Mouse (Mus musculus) adrenal gland, adult (tissue): ENCODE measurements around the gene Pdzk1ip1.
A peak's percentile ranks its signal among the peaks of the same experiment; 100 is the strongest.

Source experiments
- DNase-seq, 2 experiments: peaks; one replicate each; pipeline ENCODE4 v3.0.0; 2022 to 2023; ENCODE audit warnings: low spot score in 1 of 2; ENCODE audit not compliant: inconsistent age in 2 of 2

Pdzk1ip1 gene

DNA sequence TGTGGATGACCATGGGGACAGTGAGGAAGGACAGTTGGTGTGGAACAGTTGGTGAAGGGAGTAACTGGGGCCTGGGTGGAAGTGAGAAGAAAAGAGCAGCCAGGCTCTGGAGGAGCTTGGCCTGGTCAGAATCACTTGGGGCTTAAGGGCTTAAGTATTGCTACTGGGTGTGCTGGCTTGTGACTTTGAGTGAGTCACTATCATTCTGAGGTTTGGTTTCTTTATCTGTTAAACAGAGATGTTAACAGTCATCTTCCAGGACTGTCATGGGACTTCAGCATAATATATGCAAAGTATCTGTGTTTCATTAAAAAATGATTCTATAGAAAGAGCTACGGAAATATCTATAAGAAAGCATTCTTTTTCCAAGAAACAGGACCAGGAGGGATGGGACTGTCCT, 13.7 kb upstream of the Pdzk1ip1 start:
- DNase-seq = no peak

DNA sequence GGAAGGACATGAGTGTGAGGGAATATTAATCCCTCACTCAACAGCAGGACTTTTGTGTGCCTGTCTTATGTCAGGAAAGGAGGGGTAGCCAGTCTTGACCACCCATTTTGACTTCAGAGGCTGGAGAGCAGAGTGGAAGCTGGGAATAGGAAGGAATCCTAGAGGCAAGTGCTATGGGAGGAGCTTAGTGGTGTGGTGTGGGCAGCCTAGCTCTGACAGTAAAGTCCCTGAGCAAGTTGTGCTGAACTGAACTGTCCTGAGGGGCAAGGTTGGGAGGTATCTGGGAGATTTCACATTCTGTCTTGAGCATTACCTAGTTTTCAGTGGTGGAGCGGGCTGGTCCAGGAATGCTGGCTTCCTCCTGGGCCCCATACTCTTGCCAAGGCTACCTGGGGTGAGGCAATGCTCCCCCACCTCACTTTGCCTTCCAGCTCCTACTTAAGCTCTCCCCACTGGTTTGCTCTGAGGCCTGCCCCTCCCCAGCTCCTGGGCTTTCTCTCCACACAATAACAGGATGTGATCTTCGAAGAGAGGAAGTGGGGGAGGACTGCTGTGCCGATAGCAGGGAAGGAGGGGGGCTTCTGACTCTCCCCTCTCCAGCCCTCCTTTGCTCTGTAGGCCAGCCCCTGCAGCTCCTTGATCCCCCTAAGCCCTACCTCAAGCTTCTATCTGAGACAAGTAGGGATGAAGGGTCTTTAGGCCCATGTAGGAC, 13.1 kb upstream of the Pdzk1ip1 start:
- DNase-seq = peak in 1 of 2 experiments; percentile 17

- no peak for DNase-seq
Measured at GRCm38 (mm10) chr4:115078892-115079820, 9.4 kb upstream of the Pdzk1ip1 start.

GRCm38 (mm10) chr4:115079821-115080349, 8.6 kb upstream of the Pdzk1ip1 start:
- no peak for DNase-seq

- no peak for DNase-seq
Measured at GRCm38 (mm10) chr4:115083031-115083430, 5.5 kb upstream of the Pdzk1ip1 start.

- peak; percentile 28 to 80 for DNase-seq
Measured at GRCm38 (mm10) chr4:115085522-115086095, 2.9 kb upstream of the Pdzk1ip1 start.

DNA sequence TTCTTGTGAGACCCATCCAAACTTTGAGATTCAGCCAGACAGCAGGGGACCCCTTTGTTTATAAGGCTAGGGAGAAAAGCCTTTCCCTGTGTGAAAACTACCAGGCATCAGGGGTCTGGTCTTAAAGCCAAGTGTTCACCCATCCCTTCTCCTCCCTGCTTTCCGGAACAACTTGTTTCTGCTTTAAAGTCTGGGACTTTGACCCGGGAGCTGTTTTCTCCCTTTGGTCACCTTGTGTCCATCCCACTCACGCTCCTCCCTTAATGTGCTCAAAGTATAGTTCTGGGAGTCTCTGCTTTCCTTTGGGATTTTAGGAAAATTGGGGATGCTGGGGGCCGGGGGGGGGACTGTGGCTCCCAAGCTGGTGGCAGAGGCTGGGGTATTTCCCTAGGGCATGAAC, 2.3 kb upstream of the Pdzk1ip1 start:
- no peak for DNase-seq

GRCm38 (mm10) chr4:115086763-115087415, 1.6 kb upstream of the Pdzk1ip1 start:
- no peak for DNase-seq

GRCm38 (mm10) chr4:115090592-115090991, 2.1 kb downstream of the Pdzk1ip1 start:
- DNase-seq = no peak

GRCm38 (mm10) chr4:115091806-115092205, 3.3 kb downstream of the Pdzk1ip1 start:
- DNase-seq = no peak

GRCm38 (mm10) chr4:115093331-115093864, 4.9 kb downstream of the Pdzk1ip1 start:
- no peak for DNase-seq

- no peak for DNase-seq
Measured at GRCm38 (mm10) chr4:115094056-115094455, 5.5 kb downstream of the Pdzk1ip1 start.

GRCm38 (mm10) chr4:115095671-115096434, 7.3 kb downstream of the Pdzk1ip1 start:
- DNase-seq = peak; percentile 33 to 71

- no peak for DNase-seq
Measured at GRCm38 (mm10) chr4:115096435-115097145, 8.1 kb downstream of the Pdzk1ip1 start.

DNA sequence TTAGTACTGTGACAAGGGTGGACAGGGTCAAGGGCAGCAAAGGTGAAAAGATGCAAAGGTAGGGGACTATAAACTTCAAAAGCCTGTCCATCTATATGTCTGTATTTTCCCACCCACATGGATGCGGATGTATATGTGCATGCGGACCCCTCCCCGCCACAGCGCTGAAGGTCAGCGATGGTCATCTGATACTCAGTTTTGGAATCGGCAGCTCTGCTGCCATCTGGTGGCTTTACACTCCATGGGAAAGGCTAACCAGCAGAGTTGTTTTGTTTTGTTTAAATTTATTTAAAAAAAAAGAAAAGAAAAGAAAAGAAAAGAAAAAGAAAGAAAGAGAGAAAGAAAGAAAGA, 8.6 kb downstream of the Pdzk1ip1 start:
- no peak for DNase-seq

DNA sequence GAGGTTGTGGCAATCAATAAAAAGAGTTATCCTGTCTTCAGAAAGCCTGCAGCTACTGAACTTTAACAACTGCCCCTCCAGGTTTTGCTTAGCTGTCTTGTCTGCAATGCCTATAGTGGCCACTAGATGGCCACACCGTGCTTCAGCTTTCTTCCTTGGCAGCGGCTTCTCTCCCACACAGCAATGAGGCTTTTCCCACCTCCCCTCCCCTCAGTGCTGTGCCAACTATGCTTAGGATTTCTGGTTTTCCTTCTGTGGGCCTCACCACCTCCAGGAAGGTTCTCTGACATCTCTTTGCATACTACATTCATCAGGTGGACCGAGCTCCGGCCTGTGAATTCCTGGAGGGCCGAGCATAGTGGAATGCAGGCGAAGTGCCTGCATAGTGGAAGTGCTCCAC, 13.2 kb downstream of the Pdzk1ip1 start:
- peak; percentile 21 to 72 for DNase-seq

DNA sequence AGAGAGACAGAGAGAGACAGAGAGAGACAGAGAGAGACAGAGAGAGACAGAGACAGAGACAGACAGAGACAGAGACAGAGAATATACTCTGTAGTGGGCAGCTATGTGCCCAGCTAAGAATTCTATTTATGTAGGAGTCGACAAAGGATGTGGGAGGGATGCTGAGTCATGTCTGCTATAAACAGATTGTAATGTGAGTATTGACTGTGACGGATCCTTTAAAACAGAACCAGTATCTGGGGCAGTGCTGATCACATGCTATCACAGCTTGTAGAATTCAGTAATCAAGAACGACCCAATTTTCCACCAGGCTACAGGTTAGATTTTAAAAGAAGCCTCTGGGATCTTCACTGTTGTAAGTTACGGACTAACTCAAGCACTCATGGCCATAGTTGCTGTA, 15.0 kb downstream of the Pdzk1ip1 start:
- DNase-seq = no peak

GRCm38 (mm10) chr4:115111167-115111566, 22.7 kb downstream of the Pdzk1ip1 start:
- no peak for DNase-seq

DNA sequence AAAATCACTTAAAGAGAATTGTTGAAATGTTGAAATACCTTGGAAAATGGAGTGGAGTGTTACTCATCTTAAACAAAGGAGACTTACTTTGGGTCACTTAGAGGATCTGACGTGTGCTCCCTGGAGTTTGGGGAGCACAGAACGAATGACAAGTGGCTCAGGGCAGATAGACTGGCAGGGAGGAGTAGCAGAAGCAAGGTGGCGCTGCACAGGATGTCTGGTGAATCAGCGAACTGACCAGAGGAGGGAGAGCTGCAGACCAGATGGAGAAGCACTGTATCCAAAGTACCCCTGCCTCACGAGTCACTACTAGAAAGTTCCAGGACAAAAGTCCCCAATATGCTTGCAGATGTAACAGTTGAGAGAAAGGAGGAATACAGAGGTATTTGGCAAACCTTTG, 24.8 kb downstream of the Pdzk1ip1 start:
- no peak for DNase-seq
